Mouse (Mus musculus) liver, adult 2 months (tissue): Measurements from ENCODE around the gene Fat2.

Experiments used
- CTCF ChIP-seq: fragments of 200-500 bp; IDR thresholded peaks from 2 replicates; pipeline ENCODE4 v1.5.1; 2011; ENCODE audit warnings: low read depth, low read length, control low read depth
- POLR2A ChIP-seq: fragments of 200-500 bp; IDR thresholded peaks from 2 replicates; pipeline ENCODE4 v1.6.1; 2011; ENCODE audit warnings: low read length, control low read depth; ENCODE audit not compliant: insufficient read depth; ENCODE audit errors: extremely low read depth

- TF ChIP-seq POLR2A (no peak), CTCF (no peak)
Measured at GRCm38 (mm10) chr11:55204602-55205001, 131.8 kb downstream of the Fat2 start.
